Mouse (Mus musculus) spleen, postnatal 10 days (tissue): ENCODE measurements at regions not wholly inside any gene's neighbourhood (a gene's known extent, or its start where the extent isn't known, plus 50 kb on each side); places are given as distances from the start of the nearest gene placed in this dataset.

Experiments used
- DNase-seq, 2 experiments: peaks; one replicate each; pipeline ENCODE4 v3.0.0; 2021 to 2022; ENCODE audit warnings: low spot score in 2 of 2

GRCm38 (mm10) chr17:79414006-79414405 lies 59.1 kb upstream of the Cdc42ep3 start:
- DNase-seq: no peak

GRCm38 (mm10) chr17:79417953-79418352 lies 63.1 kb upstream of the Cdc42ep3 start:
- DNase-seq: no peak

GRCm38 (mm10) chr17:79421618-79422017 lies 66.7 kb upstream of the Cdc42ep3 start:
- DNase-seq: no peak

GRCm38 (mm10) chr17:79439182-79439581 lies 84.3 kb upstream of the Cdc42ep3 start:
- no peak for DNase-seq

- DNase-seq: no peak
Measured at GRCm38 (mm10) chr17:79442507-79443115, 87.7 kb upstream of the Cdc42ep3 start.

GRCm38 (mm10) chr17:79447170-79447569 lies 92.3 kb upstream of the Cdc42ep3 start:
- DNase-seq: no peak

- DNase-seq: no peak
Measured at GRCm38 (mm10) chr17:79451141-79451860, 96.4 kb upstream of the Cdc42ep3 start.

- DNase-seq: no peak
Measured at GRCm38 (mm10) chr17:79453825-79454224, 98.9 kb upstream of the Cdc42ep3 start.

GRCm38 (mm10) chr17:79454526-79454925 lies 99.6 kb upstream of the Cdc42ep3 start:
- DNase-seq: no peak

- no peak for DNase-seq
Measured at GRCm38 (mm10) chr17:79455229-79455628, 100.3 kb upstream of the Cdc42ep3 start.

- DNase-seq: no peak
Measured at GRCm38 (mm10) chr17:79457636-79458035, 102.7 kb upstream of the Cdc42ep3 start.

GRCm38 (mm10) chr17:79461681-79462091 lies 106.8 kb upstream of the Cdc42ep3 start:
- DNase-seq: no peak

GRCm38 (mm10) chr17:79463074-79463694 lies 108.3 kb upstream of the Cdc42ep3 start:
- DNase-seq: no peak

- DNase-seq: no peak
Measured at GRCm38 (mm10) chr17:79465666-79466065, 110.8 kb upstream of the Cdc42ep3 start.

GRCm38 (mm10) chr17:79471639-79472038 lies 116.7 kb upstream of the Cdc42ep3 start:
- DNase-seq: no peak

GRCm38 (mm10) chr17:79472106-79472995 lies 117.5 kb upstream of the Cdc42ep3 start:
- DNase-seq: no peak

- DNase-seq: no peak
Measured at GRCm38 (mm10) chr17:79476671-79477070, 121.8 kb upstream of the Cdc42ep3 start.

- DNase-seq: no peak
Measured at GRCm38 (mm10) chr17:79481112-79481738, 126.3 kb upstream of the Cdc42ep3 start.

- DNase-seq: no peak
Measured at GRCm38 (mm10) chr17:79481936-79482335, 127.0 kb upstream of the Cdc42ep3 start.

GRCm38 (mm10) chr17:79485239-79485638 lies 126.4 kb upstream of the Rmdn2 start:
- DNase-seq: no peak

GRCm38 (mm10) chr17:79489306-79489705 lies 122.4 kb upstream of the Rmdn2 start:
- no peak for DNase-seq
